Mouse (Mus musculus) embryonic fibroblast, embryonic 13.5 days (primary cell): Measurements from ENCODE around the gene Nek6. TPM values are rescaled to one million over a fixed set of nuclear protein-coding genes. Genes with fewer than 3 reads are reported as not detected.

Experiments
- H3K27ac ChIP-seq: 2 replicates; pipeline ENCODE4 v1.5.1; 2012; ENCODE audit warnings: low read length, control low read depth, inconsistent platforms; ENCODE audit not compliant: insufficient read depth
- H3K4me1 ChIP-seq: 2 replicates; pipeline ENCODE4 v1.6.1; 2011; ENCODE audit warnings: low read length; ENCODE audit not compliant: control insufficient read depth, insufficient read depth
- H3K4me3 ChIP-seq: 2 replicates; pipeline ENCODE4 v1.5.1; 2011; ENCODE audit warnings: mild to moderate bottlenecking, control low read depth, low read length; ENCODE audit not compliant: insufficient read depth
- CTCF ChIP-seq: IDR thresholded peaks from 2 replicates; pipeline ENCODE4 v1.5.1; 2011; ENCODE audit warnings: mild to moderate bottlenecking, control low read depth, low read length, moderate library complexity, borderline replicate concordance; ENCODE audit not compliant: insufficient read depth
- POLR2A ChIP-seq: IDR thresholded peaks from 2 replicates; pipeline ENCODE4 v1.6.1; 2011; ENCODE audit warnings: low read depth, mild to moderate bottlenecking, control low read depth, low read length, moderate library complexity
- polyA plus RNA-seq: library from polyadenylated mRNA; stranded (reverse); fragments of >200 nt; gene quantifications from 2 replicates; pipeline ENCODE4 v1.2.4, GENCODE M21; 2011; ENCODE audit warnings: low read depth; ENCODE audit not compliant: missing spikeins, insufficient read length

Nek6 gene
- polyA plus RNA-seq, 1 experiment = 52.3 TPM

- Histone ChIP-seq H3K4me1 (peaks cover 3% of the 10 kb centered on the region; the same call in 1 of the 2 replicates), H3K4me3 (no peak overlapping the region), H3K27ac (no peak overlapping the region)
- TF ChIP-seq POLR2A (no peak), CTCF (no peak)
Observed at GRCm38 (mm10) chr2:38614437-38614836, 103.0 kb downstream of the Nek6 start.

GRCm38 (mm10) chr2:38616072-38616471 lies 104.6 kb downstream of the Nek6 start:
- TF ChIP-seq CTCF = no peak
- TF ChIP-seq POLR2A = no peak
- H3K4me3 ChIP-seq = no peak overlapping the region
- H3K4me1 ChIP-seq = peaks cover 3% of the 10 kb centered on the region; the same call in 1 of the 2 replicates
- no peak overlapping the region for H3K27ac ChIP-seq

DNA sequence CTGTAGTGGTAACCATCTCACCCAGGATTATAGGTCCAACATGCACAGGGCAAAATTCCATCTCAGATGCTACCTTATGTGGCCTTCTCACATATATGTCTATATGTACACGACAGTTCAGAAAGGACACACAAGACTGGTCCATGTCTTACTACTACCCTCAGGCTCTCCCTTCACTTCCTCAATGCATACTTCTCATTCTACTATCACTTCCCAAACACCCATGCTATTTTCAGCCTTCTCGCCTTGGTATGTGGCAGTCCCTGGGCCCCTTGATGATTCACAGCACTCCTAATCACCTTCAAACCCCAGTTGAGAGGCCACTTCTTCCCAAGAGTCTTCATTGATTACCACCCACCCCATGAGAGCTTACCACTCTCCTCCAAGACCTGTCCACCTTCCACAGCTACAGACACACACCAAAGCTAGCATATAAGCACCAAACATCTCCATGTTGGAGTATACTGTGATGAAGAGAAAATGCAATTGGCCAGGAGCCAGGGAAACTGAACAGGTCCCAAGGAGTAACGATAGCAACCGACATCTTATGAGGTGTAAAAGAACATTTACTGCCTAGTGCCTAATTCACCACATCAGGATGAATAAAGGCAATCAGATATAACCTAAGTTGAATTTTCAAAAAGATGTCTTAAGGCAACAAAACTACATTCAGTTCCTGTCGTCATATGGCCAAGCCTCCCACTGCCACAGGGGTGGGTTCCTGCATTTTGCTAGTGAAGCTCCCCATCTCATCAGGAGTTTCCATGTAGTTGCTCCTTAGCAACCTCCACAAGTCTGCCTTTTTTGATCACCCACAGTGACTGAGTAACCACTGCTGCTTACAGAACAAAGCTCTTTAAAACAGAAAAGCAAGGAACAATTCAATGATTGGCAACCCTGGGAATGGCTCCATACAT lies 105.8 kb downstream of the Nek6 start:
- Histone ChIP-seq H3K4me1 (peaks cover 6% of the 10 kb centered on the region), H3K4me3 (no peak overlapping the region), H3K27ac (no peak overlapping the region)
- TF ChIP-seq CTCF (no peak), POLR2A (no peak)

DNA sequence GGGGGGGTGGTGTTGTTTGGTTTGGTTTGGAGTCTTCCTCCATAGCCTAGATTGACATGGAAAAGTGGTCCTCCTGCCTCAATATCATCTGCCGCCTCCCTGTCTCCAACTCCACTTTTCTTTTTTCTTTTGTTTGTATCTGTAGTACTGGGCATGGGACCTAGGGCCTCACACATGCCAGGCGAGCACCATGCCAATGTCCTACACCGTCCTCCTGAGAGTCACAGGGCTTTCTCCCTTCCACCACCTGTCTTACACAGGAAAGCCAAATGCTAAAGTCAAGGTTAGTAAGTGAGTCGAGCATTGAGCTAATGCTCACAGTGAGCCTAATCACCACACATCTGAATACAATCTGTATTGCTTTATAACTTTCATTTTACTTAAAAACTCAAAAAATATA lies 108.3 kb downstream of the Nek6 start:
- no peak for TF ChIP-seq CTCF
- TF ChIP-seq POLR2A = no peak
- H3K4me3 ChIP-seq = no peak overlapping the region
- peaks cover 6% of the 10 kb centered on the region for H3K4me1 ChIP-seq
- no peak overlapping the region; the same call in 1 of the 2 replicates for H3K27ac ChIP-seq

- Histone ChIP-seq H3K4me3 (no peak overlapping the region), H3K27ac (no peak overlapping the region), H3K4me1 (peaks cover 6% of the 10 kb centered on the region)
- TF ChIP-seq CTCF (no peak), POLR2A (no peak)
Observed at GRCm38 (mm10) chr2:38621076-38621475, 109.6 kb downstream of the Nek6 start.

- no peak for TF ChIP-seq POLR2A
- TF ChIP-seq CTCF = no peak
- Histone ChIP-seq H3K4me1 (peaks cover 5% of the 10 kb centered on the region), H3K27ac (no peak overlapping the region), H3K4me3 (no peak overlapping the region)
Observed at GRCm38 (mm10) chr2:38621610-38622021, 110.2 kb downstream of the Nek6 start.

DNA sequence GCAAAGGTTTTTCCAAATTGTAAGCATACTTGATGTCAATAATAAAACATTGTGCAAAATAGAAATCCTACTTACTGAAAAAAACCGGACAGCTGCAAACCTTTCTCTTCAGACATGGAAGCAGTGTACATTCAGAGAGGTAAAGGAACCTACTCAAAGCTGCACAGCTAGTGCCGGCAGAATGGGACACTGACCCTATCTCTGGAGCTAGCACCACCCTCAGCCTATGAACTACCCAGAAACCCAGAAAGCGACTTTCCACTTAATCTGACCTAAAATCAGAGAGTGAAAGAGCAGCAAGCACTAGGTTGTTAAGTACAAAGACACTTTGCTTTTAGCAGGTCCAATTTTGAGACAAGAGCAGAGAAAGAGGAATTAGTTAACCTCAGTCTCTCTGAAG lies 112.0 kb downstream of the Nek6 start:
- Histone ChIP-seq H3K4me1 (peaks cover 3% of the 10 kb centered on the region), H3K4me3 (no peak overlapping the region), H3K27ac (no peak overlapping the region)
- no peak for TF ChIP-seq CTCF
- TF ChIP-seq POLR2A = no peak

DNA sequence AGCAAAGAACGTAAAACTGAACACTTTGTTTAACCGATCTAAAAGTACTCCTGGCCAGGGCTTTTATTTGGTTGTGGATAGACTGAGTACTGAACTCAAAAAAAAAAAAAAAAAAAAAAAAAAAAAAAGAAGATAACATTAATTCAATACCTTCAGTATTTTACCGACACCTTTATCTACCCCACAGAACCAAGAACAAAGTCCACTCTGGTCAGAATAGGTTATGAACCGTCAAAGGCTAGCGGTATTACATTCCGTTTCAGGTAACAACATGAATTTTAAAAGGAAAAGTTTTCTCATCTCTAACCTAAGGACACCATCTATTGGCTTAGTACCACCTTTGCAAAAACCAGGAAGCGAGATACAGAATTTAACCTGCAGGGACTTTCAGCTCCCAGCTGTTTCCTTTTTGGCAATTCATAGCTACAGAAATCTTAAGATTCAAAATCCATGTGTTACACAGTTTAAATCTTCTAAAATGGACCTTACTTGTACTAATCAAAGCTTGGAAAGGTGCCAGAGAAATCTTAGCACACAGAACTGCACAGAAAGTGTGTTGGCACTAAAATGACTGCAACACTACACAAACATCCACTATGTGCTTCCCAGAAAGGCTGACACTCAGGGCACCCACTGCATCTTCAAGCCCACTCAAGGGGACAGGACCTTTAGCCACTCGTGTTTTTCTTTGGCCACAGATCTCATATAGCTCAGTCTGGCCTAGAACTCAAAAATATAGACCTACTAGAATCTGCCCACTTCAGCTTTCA lies 112.6 kb downstream of the Nek6 start:
- TF ChIP-seq POLR2A = no peak
- no peak for TF ChIP-seq CTCF
- Histone ChIP-seq H3K27ac (no peak overlapping the region), H3K4me1 (peaks cover 3% of the 10 kb centered on the region), H3K4me3 (no peak overlapping the region)

DNA sequence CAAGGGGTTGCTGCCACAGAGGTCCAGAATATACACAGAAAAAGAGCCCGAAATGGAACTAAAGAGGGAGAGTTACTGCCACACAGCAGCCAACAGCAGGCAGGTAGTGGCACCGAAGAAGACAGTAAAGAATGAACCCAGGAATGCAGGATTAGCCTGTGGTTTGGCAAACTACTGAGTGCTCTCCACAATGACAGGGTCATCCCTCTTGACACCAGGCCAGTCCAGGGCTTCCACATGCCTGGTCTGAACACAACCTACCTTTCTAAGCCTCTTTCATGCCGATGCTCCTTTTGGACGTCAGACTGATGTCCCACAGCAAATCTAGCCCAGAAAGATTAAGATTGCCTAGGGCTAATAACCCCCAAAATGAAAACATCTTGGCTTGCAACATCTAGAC lies 117.4 kb downstream of the Nek6 start:
- no peak overlapping the region for H3K27ac ChIP-seq
- TF ChIP-seq CTCF (no peak), POLR2A (no peak)
- H3K4me1 ChIP-seq = no peaks in the 10 kb centered on the region
- no peak overlapping the region for H3K4me3 ChIP-seq

DNA sequence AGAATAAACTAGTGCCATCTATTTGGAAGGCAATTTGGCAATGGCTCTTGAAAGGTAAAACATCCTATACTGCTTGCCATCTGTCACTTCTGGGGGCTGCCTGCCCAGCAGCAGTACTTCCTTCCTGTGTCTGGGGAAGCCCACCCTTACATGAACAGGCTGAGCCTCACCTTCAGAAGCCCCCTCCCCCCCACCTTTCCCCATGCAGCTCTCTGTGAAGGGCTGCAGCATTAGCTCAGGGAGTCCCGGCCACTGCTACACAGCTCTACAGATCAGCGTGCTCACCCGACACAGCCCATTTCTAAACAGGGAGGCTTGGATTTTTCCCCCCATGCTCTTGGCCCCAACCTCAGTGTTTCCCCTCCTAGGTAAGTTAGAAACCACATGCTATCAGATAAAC lies 118.0 kb downstream of the Nek6 start:
- H3K4me3 ChIP-seq = no peak overlapping the region
- H3K4me1 ChIP-seq = no peaks in the 10 kb centered on the region
- TF ChIP-seq POLR2A (no peak), CTCF (no peak)
- no peak overlapping the region for H3K27ac ChIP-seq
